Mouse (Mus musculus) cerebellum, postnatal 4 days (tissue): ENCODE measurements around the gene 2310030G06Rik.

ENCODE experiments used
- DNase-seq, 2 experiments: peaks; one replicate each; pipeline ENCODE4 v3.0.0; 2022; ENCODE audit warnings: low spot score in 2 of 2, mixed read lengths in 1 of 2

Gene 2310030G06Rik

DNA sequence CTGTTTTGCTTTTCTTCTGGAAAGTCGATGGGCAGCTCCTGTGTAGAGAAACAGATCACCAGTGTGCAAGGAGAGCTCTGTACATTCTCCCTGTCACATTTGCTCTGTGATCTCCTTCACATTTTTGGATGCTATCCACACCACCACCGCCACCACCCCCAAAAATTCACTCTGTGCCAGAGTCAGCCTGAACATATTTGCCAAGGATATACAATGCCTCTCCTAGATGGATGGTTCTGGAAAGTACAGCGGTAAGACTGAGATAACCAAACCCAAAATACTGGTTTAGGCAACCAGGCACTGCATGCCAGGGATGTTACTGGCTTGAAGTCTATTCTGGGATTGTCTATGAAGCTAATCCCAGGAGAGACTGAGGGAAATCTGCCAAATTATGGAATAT is 4.1 kb downstream of the 2310030G06Rik start:
- no peak for DNase-seq

DNA sequence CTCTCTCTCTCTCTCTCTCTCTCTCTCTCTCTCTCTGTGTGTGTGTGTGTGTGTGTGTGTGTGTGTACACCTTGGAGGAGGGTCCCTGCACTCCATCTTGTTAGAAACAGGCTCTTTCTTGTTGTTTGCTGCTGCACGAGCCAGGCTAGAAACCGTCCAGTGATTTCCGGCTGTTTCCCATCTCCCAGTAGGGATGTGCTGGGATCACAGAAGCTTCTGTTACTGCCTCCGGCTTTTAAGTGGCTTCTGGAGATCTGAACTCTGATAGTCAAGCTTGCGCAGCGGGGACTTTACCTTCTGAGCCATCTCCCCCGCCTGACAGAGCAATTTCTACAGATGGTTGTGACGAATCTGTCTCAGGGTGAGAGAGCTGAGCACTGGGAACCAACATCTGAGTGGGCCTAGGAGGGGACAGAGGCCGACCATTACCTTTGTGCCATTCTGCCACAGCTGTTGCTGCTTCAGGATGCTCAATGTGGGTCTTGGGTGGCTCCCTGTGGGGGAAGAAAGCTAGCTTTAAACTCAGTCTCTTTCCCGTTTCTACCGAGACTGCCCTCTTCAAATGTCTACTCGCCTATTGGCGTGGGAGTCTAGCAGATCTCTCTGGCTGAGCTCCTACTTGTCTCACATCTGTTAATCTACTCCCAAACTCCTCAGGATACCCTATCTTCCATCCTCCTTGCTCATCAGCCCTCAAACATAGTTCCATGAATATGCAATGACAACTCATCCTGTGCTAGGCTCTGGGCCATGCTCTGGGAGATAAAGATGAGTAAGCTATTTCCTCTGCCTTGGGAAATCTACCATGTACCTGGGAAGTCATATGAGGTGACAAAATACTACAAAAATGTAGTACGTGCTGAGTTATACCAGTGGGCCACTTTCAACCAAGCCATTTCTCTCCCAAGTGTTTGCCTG is 5.2 kb downstream of the 2310030G06Rik start:
- DNase-seq: no peak

DNA sequence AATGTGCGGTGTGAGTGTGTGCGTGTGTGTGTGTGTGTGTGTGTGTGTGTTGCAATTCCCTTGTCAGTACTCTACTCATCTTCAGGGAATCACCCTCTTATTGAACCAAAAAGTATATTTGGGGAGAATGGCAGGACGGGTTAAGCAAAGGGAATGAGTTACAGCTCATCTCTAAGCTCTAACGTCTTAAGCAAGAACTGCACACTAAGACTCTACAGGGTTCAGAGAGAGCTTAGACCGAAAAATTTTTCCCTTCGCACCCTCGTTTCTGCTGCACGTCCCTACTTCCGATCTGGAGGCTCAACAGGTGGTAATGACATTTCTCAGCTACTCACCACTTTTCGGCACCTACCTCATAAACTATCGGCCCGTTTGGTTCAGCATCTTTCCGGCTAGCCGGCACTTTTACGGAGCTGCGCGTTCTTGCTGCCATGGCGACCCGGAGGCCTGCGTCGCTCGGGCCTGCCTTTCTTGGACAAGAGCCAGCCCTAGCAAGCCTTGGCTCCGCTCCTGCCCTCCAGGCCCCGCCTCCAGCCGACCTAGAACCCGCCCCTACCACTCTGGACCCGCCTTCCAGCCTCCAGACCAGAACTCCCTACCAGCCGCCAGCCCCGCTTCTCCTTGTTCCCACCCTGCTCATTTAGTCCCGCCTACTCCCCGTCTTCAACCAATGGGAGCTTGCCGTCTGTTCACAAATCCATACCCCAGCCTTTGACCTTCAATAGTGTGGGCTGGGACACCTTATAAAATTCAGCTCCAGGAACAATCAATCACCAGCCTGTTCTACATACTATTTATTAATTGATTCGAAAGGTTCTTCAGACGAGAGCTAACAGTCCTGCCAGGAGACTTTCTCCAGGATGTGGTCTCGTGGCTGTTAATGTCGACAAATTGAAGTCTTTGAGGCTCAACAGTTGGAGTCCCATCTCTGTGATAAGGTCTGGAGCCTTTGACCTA is 7.1 kb downstream of the 2310030G06Rik start, which contains the start of gene Dixdc1:
Dixdc1 (minus strand) TSS at position 604 of the 957 bp plus-strand sequence.
- peak; percentile 86 to 92 for DNase-seq

DNA sequence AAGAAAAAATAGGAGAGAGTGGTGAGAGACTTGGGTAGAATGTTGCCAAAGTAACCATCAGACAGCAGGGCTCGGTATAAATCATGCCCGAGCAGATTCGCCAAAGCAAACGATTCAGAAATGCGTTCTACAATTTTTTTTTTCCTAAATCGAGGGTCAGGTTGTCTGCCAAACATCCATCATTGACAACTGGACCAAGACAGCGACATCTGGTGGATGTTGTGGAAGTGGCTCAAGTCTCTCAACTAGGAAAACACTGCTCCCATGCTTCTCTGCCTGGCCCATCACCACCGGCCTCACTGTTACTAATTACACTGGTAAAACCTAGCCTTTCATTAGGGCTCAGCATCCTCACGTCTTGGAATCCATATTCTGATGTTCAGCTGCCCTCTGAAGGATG is 11.3 kb downstream of the 2310030G06Rik start:
- DNase-seq: peak in 1 of 2 experiments; percentile 60

DNA sequence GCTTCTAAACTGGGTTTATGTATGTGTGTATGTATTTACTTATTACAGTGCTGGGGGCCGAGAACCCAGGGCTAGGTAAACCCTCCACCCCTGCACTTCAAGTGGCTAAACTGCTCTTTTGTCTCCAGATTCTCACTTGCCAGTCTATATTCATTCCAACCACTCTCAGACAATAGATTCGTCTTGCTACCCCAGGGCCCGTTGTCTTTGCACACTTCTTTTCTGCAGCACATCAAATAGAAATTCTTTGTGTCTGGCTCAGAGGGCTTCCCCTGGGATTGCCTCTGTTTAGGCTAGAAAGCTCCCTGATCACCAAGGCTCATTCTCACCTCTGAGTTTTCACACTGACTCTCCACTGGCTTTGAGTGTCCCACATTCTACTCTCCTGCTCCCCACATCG is 13.8 kb downstream of the 2310030G06Rik start:
- no peak for DNase-seq

DNA sequence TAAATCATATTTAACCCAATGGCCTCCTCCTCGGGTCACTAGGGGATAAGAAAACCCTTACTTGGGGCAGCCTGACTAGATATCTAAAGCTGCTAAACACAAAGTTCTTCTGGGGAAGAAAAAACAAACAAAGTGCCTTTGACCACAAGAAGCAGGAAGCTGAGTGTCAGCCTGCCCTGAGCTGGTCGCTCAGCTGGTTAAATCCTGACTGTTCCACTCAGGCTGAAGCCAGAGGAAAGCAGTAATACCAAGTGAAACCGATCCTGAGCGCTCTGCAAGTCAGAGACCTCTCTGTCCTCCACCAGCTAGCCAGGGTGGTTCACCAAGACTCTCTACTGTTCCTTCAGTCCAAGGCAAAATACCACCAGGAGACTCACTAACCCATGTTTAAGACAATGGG is 16.7 kb downstream of the 2310030G06Rik start:
- DNase-seq: no peak

DNA sequence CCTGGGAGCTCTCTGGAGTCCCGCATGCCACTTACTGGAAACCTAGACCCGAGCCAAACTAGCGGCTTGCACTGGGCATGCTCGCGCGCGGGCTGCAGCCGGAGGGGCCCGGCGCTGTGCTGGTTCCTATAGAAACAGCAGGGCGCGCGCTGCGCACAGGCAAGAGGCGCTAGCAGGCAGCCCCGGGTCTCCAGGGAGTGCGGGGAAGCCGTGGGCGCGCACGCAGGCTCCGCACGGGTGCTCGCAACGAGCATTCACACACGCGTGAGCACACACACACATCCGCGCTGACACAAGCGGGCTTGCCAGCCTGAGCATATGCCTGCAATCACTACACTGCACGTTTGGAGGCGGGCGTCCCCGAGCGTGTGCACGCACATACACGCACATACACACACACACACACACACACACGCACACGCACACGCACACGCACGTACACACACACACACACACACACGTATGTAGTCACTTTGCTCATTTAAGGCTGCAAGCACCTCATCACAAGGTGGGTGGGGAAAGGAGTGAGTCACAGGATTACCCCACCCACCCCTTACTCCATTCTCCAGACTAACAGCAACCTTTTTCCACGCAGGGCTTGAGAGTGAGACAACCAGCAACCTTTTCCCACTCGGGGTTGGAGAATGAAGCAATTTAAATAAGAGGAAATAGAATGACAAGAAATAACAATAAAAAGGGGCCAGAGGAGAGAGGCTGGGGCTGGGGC is 18.2 kb downstream of the 2310030G06Rik start:
- peak; percentile 65 to 82 for DNase-seq

DNA sequence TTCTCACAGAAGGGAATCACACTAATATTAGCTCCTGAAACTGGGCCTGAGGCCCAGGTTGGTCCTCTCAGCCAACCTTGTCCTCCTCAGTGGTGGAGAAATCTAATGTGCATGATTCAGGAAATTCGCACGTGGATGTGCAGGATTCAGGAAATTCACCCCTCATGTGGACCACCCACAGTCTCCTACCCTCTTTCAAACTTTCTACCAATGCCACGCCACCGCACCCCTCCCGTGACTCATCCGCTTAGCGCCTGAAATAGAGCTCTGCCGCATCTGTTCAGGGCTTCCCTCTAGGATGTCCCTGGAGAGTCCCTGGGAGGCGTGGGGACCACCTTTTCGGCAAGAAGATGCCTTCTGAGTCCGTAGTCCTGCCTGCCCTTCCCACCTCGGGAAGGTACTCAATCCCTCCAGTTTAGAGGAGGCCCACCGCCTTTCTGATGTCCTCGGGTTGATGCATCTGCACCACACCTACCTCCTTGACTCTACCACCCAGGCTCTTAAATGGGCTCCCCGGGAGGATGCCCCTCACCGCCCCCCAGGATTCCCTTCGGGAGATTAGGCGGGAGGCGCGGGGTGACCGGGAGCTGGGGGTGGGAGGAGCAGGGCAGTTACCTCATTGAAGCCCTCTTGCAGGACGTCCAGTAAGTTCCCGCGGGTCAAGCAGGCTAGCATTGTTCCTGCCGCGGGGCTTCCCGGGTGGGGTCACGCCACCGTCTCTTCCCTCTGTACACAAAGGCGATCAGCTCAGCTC is 19.0 kb downstream of the 2310030G06Rik start:
- peak in 1 of 2 experiments; percentile 26 for DNase-seq

DNA sequence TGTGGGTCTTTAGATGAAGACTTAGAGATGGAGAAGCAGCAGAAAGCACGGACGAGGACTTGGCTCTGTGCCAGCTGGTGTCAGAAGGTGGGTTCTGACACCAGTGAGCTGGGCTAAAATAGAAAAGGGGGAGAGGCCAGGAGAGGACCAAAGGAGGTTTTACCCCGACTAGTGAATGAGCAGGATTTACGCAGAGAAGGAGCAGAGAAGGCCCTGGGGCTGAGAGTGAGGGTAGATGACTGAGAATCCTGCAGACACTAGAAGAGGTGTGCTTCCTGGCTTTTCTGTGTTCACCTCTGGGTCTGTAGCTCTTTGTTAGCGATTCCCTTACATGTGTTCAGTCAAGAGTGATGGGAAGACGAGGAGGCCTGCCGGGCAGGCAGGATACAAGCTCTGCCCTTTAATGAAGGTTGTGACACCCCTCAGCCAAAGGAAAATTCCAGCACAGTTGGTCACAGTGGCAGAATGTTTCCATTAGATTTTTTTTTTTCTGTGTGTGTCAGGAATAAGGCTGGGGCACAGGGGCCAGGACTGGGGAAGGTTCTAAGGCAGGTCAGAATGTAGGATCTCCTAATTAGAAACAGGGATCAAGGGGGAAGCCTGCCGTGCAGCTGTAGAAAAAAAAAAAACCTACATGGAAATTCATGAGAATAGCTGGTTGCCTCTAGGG is 20.3 kb downstream of the 2310030G06Rik start:
- no peak for DNase-seq

DNA sequence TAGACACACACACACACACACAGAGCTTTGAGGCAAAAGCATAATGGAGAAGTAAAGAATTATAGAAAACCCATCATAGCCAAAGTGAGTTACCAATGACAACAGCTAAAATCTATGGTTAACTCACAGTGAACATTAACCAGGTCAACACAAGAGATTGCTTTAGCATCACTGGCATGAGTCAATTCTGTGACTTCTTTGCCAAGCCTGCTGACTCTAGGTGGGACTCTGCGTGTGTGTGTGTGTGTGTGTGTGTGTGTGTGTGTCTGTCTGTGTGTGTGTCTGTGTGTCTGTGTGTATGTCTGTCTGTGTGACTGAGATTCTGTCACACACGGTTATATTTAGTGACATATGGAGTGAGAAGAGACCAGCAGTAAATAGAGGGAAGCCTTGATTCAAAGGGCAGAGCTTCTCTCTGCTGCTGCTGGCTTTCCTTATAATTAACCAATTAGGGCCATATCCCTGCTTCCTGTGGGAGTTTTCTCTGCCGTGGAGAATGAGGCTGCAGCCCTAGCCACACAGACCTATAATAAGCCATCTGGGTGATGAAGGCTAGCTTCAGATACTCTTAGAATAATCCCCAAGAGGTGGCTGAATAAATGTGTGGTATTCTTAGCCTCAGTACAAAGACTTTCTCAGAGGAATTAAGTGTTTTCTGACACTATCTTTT is 21.5 kb downstream of the 2310030G06Rik start:
- no peak for DNase-seq

DNA sequence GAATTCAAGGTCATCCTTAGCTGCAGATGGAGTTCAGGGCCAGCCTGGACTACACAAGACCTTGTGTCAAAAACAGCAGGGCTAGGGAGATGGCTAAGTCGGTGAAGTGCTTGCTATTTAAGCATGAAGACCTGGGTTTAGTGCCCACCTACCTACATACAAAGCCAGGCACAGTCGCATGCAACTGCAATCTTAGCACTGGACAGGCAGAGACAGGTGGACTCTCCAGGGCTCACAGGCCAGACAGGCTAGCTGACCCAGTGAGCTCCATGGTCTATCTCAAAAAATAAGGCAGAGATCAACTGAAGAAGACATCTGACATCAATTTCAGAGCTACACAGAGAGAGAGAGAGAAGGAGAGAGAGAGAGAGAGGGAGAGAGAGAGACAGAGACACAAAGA is 22.2 kb downstream of the 2310030G06Rik start:
- no peak for DNase-seq

DNA sequence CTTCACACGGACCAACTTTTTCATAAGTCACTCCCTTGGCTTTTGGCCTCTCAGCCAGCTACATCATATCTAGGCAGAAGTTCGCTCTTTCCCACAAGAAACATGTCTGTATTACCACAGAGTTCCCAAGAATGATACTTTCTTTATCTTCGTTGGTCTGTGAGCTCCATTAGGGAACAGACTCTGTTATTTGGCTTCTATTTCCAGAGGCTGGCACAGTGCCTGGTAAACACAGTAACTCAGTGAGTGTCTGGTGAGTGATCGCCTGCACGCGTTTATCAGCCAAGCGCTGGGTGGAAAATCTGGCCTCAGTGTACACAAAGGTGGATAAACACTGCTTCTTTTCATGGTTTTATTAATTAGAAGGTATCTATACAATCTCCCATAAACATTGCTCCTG is 22.9 kb downstream of the 2310030G06Rik start:
- peak; percentile 45 to 81 for DNase-seq

DNA sequence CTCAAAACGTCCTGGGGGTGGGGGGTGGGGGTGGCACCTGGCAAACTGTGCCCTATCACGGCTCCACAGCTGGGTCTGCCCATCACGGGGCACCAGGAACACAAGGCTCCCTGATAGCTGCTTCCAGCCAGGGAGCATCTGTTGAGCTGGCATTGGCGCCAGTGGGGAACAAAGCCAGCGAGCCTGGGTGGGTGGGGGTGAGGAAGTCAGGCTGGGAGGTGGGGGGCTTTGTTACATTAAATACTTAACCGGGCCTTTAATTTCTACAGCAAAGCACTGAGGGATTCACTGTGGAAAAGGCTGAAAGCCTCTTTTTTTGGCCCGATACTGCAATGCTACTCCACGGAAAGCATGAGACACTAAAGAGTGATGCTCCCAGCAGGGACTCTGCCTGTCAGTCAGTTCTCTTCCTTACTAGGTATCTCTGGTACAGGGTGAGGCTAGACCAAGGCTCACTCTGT is 23.9 kb downstream of the 2310030G06Rik start:
- DNase-seq: peak in 1 of 2 experiments; percentile 70

DNA sequence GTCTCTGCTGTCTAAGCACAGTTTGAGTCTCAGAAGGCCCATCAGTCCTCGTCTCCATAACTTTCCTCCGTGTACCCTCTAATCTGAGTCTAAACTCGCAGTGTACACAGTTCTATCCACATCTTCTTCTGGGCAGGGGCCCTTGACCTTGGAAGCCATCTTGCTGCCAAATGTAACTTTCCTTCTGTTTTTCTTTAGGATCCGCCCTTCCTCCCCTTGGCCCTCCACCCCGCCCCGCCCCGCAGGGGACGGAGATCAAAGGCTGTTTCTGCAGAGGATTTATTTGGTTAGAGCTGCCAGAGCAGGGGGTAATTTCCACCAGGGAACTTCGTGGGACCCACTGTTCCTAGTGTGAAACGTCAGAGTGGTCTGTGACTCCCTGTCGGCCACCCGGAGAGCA is 25.3 kb downstream of the 2310030G06Rik start:
- DNase-seq: no peak

DNA sequence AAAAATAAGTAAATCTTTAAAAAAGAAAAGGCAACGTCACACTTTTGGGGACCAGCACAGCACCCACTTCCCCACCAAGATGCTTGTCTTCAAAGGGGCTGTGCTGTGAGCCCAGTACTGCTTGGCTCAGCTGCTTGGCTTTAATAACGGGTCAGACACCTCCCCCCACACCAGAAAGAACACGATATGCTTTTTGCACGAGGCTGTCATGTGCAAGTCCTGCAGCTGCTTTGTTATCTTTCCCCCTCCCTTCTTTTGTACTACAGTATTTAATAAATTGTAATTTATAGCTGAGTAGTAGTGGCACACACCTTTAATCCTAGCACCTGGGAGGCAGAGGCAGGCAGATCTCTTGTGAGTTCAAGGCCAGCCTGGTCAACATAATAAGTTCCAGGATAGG is 27.5 kb downstream of the 2310030G06Rik start:
- DNase-seq: no peak

DNA sequence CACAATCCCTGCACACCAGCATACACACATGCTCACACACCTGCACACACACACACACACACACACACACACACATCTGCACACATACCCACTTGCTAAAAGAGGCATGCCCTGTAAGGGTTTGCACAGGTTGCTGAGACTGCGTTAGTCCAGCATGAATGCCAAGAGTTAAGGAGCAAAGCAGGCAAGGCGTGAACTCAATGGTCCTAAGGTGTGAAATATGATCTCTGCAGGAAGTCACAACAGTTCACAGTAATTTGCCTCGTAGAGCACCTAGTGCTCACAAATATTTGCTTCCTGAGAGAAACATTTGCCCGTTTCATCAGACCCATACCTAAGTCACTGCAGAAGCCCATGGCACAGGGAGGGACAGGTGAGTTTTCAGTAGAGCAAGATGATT is 32.1 kb downstream of the 2310030G06Rik start:
- no peak for DNase-seq

DNA sequence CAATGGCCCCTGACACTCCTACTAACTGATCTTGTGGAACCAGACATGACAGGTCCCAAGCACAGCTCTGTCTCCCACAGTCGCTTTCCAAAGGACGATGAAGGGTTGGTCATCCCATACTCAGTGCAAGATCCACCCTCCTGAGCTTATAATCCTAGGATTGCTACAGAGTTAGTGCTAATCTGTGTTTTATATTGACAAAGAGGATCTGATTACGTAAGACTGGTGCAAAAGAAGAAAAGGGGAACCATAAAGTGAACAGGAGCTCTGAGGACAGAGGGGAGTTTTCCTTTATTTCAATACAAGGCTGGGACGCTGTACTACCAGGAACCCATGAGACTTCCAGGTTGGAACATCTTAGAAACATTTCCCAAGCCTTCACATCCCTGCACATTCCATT is 35.0 kb downstream of the 2310030G06Rik start:
- DNase-seq: no peak

DNA sequence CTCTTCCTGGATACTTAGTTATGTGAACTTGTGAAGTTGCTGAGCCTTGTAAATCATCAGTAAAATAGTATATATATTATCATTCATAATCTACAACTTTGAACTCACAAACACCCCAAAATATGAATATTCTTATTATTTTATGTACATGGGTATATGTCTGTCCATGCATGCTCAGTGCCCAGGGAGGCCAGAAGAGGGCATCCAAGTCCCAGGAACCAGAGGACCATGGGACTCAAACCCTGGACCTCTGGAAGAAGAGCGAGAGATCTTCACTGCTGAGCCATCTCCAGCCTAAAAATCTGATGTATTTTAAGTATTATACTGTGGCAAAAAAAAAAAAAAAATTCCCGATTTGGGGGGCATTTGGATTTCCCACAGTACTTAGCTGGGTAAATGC is 37.2 kb downstream of the 2310030G06Rik start:
- peak in 1 of 2 experiments; percentile 54 for DNase-seq

DNA sequence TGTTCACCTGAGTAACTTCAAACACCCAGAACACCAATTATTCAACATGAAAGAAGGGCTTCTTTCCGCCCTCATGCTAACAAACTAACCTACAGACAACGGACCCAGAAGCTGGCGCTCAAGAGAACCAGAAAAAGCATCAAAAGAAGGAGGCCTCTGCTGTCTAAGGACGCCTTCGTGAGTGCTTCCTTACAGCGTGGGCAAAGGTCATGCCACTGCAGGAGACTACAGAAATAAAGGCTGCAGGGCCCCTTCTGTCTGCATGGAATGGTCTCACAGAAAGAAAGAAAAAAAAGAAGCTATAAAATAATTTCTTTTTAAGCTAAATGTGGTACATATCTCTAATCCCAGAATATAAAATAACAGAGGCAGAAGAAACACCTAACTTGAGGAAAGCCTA is 41.4 kb downstream of the 2310030G06Rik start:
- no peak for DNase-seq
